In genomic region chr17:94834067-94834445, GRCm38 (mm10) we compare ENCODE assay signal across 7 mouse cellular contexts.
DNase-seq lines count a peak whose midpoint lies in the region; ATAC-seq lines count a peak whose summit lies in the region.
"Not testable (repeated sequence)": the region's sequence is repeated elsewhere in the genome, so short reads cannot be mapped to it uniquely, and the experiment has no call there.

No protein-coding gene starts in this region.

- not testable (repeated sequence) for H3K27me3 ChIP-seq in forebrain, embryonic 11.5 days (ENCODE audit: control insufficient read depth, insufficient read depth, low read length); heart, embryonic 16.5 days (ENCODE audit: control insufficient read depth, insufficient read depth, low read length); kidney, embryonic 14.5 days (ENCODE audit: control insufficient read depth, insufficient read depth, low read length); liver, embryonic 12.5 days (replicated peaks); midbrain, embryonic 11.5 days (ENCODE audit: control insufficient read depth, insufficient read depth, low read length)

- H3K27ac ChIP-seq in brown adipose tissue, adult 24 weeks (replicated peaks; ENCODE audit: low read depth, low read length) = not testable (repeated sequence)
- H3K27ac ChIP-seq in forebrain, embryonic 11.5 days (ENCODE audit: low read depth, low read length) = peak overlapping the region; percentile 71
- H3K27ac ChIP-seq in heart, embryonic 16.5 days (ENCODE audit: low read length) = peak overlapping the region; percentile 90
- peak overlapping the region; percentile 82 for H3K27ac ChIP-seq in kidney, embryonic 14.5 days (ENCODE audit: low read depth, low read length)
- peak overlapping the region; percentile 76 for H3K27ac ChIP-seq in liver, embryonic 12.5 days
- peak overlapping the region; percentile 61; the same call in 1 of the 2 replicates for H3K27ac ChIP-seq in midbrain, embryonic 11.5 days (ENCODE audit: low read depth, low read length)

- H3K4me3 ChIP-seq in brown adipose tissue, adult 24 weeks (ENCODE audit: insufficient read depth, low read depth, low read length) = peak overlapping the region; percentile 80
- peak overlapping the region; percentile 63 for H3K4me3 ChIP-seq in forebrain, embryonic 11.5 days (ENCODE audit: low read depth, low read length)
- H3K4me3 ChIP-seq in heart, embryonic 16.5 days (ENCODE audit: low read length) = peak overlapping the region; percentile 90
- peak overlapping the region; percentile 57 for H3K4me3 ChIP-seq in kidney, embryonic 14.5 days (ENCODE audit: low read length)
- peak overlapping the region; percentile 67 for H3K4me3 ChIP-seq in liver, embryonic 12.5 days
- peak overlapping the region; percentile 63 for H3K4me3 ChIP-seq in midbrain, embryonic 11.5 days (ENCODE audit: low read depth, low read length)

- H3K4me1 ChIP-seq in brown adipose tissue, adult 24 weeks (ENCODE audit: control insufficient read depth, insufficient read depth, insufficient read length, low read length); forebrain, embryonic 11.5 days (replicated peaks; ENCODE audit: control insufficient read depth, insufficient read depth, low read length); heart, embryonic 16.5 days (ENCODE audit: control insufficient read depth, insufficient read depth, low read length); kidney, embryonic 14.5 days (ENCODE audit: control insufficient read depth, insufficient read depth, low read length); midbrain, embryonic 11.5 days (ENCODE audit: control insufficient read depth, insufficient read depth, low read length): not testable (repeated sequence)
- H3K4me1 ChIP-seq in liver, embryonic 12.5 days = peaks cover 13% of the 10 kb centered on the region

- WGBS in forebrain, embryonic 11.5 days = 7% methylated on average over 9 of the region's 9 CpGs
- 5% methylated on average over 9 of the region's 9 CpGs for WGBS in heart, embryonic 16.5 days
- WGBS in kidney, embryonic 14.5 days = 5% methylated on average over 9 of the region's 9 CpGs
- 5% methylated on average over 9 of the region's 9 CpGs for WGBS in liver, embryonic 12.5 days (ENCODE audit: insufficient replicate concordance)
- 6% methylated on average over 9 of the region's 9 CpGs for WGBS in midbrain, embryonic 11.5 days

- not testable (repeated sequence) for DNase-seq in forebrain, embryonic 11.5 days (ENCODE audit: low spot score); midbrain, embryonic 11.5 days (ENCODE audit: low spot score, missing footprints)
- DNase-seq in right cerebral cortex, postnatal 14 days = peak; percentile 5

- not testable (repeated sequence) for H3K36me3 ChIP-seq in forebrain, embryonic 11.5 days (ENCODE audit: control insufficient read depth, insufficient read depth, low read length); heart, embryonic 16.5 days (ENCODE audit: control insufficient read depth, insufficient read depth); kidney, embryonic 14.5 days (ENCODE audit: control insufficient read depth, insufficient read depth, low read length); midbrain, embryonic 11.5 days (ENCODE audit: control insufficient read depth, insufficient read depth, low read length)
- peaks cover 14% of the 10 kb centered on the region; the same call in 1 of the 2 replicates for H3K36me3 ChIP-seq in liver, embryonic 12.5 days

- ATAC-seq in forebrain, embryonic 11.5 days (replicated peaks; ENCODE audit: low FRiP score) = peak; percentile 59
- ATAC-seq in heart, embryonic 16.5 days (replicated peaks; ENCODE audit: extremely low read depth, insufficient read depth, low FRiP score); kidney, embryonic 14.5 days (ENCODE audit: low FRiP score, low TSS enrichment); liver, embryonic 12.5 days; midbrain, embryonic 11.5 days (ENCODE audit: low FRiP score): not testable (repeated sequence)

- peak overlapping the region; percentile 63 for H3K4me2 ChIP-seq in forebrain, embryonic 11.5 days (ENCODE audit: low read depth, low read length, severe bottlenecking)
- H3K4me2 ChIP-seq in heart, embryonic 16.5 days (ENCODE audit: low read depth, low read length) = peak overlapping the region; percentile 93
- H3K4me2 ChIP-seq in kidney, embryonic 14.5 days (replicated peaks; ENCODE audit: low read depth, low read length) = peak overlapping the region; percentile 62
- H3K4me2 ChIP-seq in liver, embryonic 12.5 days = peak overlapping the region; percentile 79
- peak overlapping the region; percentile 56 for H3K4me2 ChIP-seq in midbrain, embryonic 11.5 days

- peak overlapping the region; percentile 70 for H3K9ac ChIP-seq in forebrain, embryonic 11.5 days (ENCODE audit: low read length)
- peak overlapping the region; percentile 76 for H3K9ac ChIP-seq in heart, embryonic 16.5 days (ENCODE audit: low read length)
- H3K9ac ChIP-seq in kidney, embryonic 14.5 days (ENCODE audit: low read depth, low read length) = peak overlapping the region; percentile 66
- H3K9ac ChIP-seq in liver, embryonic 12.5 days = peak overlapping the region; percentile 74
- H3K9ac ChIP-seq in midbrain, embryonic 11.5 days (ENCODE audit: low read length) = peak overlapping the region; percentile 76

- H3K9me3 ChIP-seq in forebrain, embryonic 11.5 days (ENCODE audit: control insufficient read depth, low read length); heart, embryonic 16.5 days (replicated peaks; ENCODE audit: control insufficient read depth, low read length); kidney, embryonic 14.5 days (ENCODE audit: control insufficient read depth, low read length); liver, embryonic 12.5 days (replicated peaks); midbrain, embryonic 11.5 days (ENCODE audit: control insufficient read depth, low read length): not testable (repeated sequence)
